Mouse (Mus musculus) NIH3T3 (cell line): ENCODE measurements at regions not wholly inside any gene's neighbourhood (a gene's known extent, or its start where the extent isn't known, plus 50 kb on each side); places are given as distances from the start of the nearest gene placed in this dataset.

Experiments
- DNase-seq: peaks from one replicate; pipeline ENCODE4 v3.0.0-alpha.2; 2012; ENCODE audit warnings: low read depth

GRCm38 (mm10) chr17:93874430-93874829 is 675.6 kb downstream of the Adcyap1 start:
- DNase-seq = peak; percentile 5

DNA sequence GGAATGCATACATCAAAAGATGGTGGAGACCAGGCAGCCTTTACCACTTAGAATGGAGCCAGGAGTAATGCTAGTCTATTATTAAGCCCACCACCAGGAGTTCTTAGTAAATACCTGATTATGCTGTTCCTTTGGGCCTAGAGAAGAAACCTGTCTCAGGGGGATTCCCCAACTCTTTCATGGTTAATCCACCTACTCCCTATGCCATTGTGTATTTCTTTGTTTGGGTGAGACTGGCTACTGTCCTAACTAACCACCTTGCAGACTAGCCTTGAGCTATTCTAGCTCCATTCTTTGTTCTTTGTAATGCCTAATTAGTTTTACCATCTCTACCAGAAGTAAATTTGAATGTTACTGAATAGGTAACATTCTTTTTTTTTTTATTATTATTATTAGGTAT is 706.8 kb downstream of the Adcyap1 start:
- DNase-seq = no peak

- no peak for DNase-seq
These were observed 723.6 kb downstream of the Adcyap1 start for GRCm38 (mm10) chr17:93922412-93922811.

GRCm38 (mm10) chr17:93924223-93925006 is 725.6 kb downstream of the Adcyap1 start:
- DNase-seq = no peak
